Mouse (Mus musculus) kidney, embryonic 16.5 days (tissue): Measurements from ENCODE around the gene Il1rapl1. TPM values are rescaled to one million over a fixed set of nuclear protein-coding genes. Genes with fewer than 3 reads are reported as not detected.

Experiments used
- ATAC-seq: fragments of 200-750 bp; cut with Nextera tagmentation; 2 replicates; pipeline ENCODE4 v1.8.0; 2017; ENCODE audit warnings: moderate TSS enrichment; ENCODE audit not compliant: low FRiP score, low TSS enrichment
- H3K27ac ChIP-seq: fragments of 300-500 bp; sonication (generic); 2 replicates; pipeline ENCODE4 v1.5.1; 2014; ENCODE audit warnings: low read length
- H3K27me3 ChIP-seq: fragments of 300-500 bp; sonication (generic); 2 replicates; pipeline ENCODE4 v1.6.1; 2014; ENCODE audit warnings: low read length, control low read depth, mixed read lengths; ENCODE audit not compliant: insufficient read depth
- H3K36me3 ChIP-seq: fragments of 300-500 bp; sonication (generic); 2 replicates; pipeline ENCODE4 v1.6.1; 2014; ENCODE audit warnings: low read length, control low read depth, mixed read lengths; ENCODE audit not compliant: insufficient read depth
- H3K4me1 ChIP-seq: fragments of 300-500 bp; sonication (generic); 2 replicates; pipeline ENCODE4 v1.6.1; 2014; ENCODE audit warnings: low read length, control low read depth, mixed read lengths; ENCODE audit not compliant: insufficient read depth
- H3K4me2 ChIP-seq: fragments of 300-500 bp; sonication (generic); replicated peaks from 2 replicates; pipeline ENCODE4 v1.6.1; 2014; ENCODE audit warnings: low read depth, low read length
- H3K4me3 ChIP-seq: fragments of 300-500 bp; sonication (generic); 2 replicates; pipeline ENCODE4 v1.5.1; 2014; ENCODE audit warnings: mild to moderate bottlenecking, low read length
- H3K9ac ChIP-seq: fragments of 300-500 bp; sonication (generic); replicated peaks from 2 replicates; pipeline ENCODE4 v1.6.1; 2014; ENCODE audit warnings: low read length
- H3K9me3 ChIP-seq: fragments of 300-500 bp; sonication (generic); 2 replicates; pipeline ENCODE4 v1.6.1; 2016; ENCODE audit warnings: low read length, control low read depth
- WGBS: fragments of 180-500 bp; shearing (Covaris S2); extraction: QIAGEN DNeasy Blood & Tissue Kit; methylation state at CpG from one replicate; pipeline ENCODE4 v1.1.7; 2014; 5-methylcytosine and 5-hydroxymethylcytosine counted together
- polyA plus RNA-seq: library from polyadenylated mRNA; unstranded; fragments of >200 nt; fragmentation: Nextera tagmentation; extraction: Ambion mirVana; gene quantifications from 2 replicates; pipeline ENCODE4 v1.2.1, GENCODE M21; 2015

Il1rapl1 gene
- polyA plus RNA-seq: 0.31 and 0.58 TPM in 2 replicates

DNA sequence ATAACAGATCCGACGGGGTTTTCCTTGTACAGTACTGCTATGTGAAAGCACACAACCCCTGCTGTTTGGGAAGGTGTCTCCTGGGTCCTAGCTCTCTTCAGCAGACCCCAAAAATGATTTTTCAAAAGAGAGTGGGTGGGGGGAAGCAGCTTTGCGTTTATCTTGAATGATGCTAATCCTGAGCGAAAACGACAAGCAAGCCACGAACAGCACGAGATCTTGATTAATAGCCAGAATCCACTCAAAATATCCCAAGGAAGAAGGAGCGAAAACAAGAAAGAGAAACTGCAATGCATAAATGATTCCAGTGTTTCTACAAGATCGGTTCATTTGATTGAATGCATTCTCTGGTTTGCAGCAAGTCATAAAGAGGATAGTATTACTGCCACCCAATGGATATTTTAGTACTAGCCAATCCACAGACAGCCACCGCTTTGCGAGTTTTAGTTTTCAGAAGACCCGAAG, at the start of gene Il1rapl1:
Gene Il1rapl1, minus strand, starts transcription at position 37 of the 465 bp plus-strand sequence.
- Histone ChIP-seq H3K4me2 (peak within 1 kb of the TSS; percentile 43), H3K4me1 (no peaks in the 10 kb centered on the region), H3K9ac (peak within 1 kb of the TSS; percentile 15; the same call in 1 of the 2 replicates), H3K36me3 (no peaks in the 10 kb centered on the region), H3K4me3 (peak within 1 kb of the TSS; percentile 45), H3K27me3 (peaks cover 3% of the 10 kb centered on the region; the same call in 1 of the 2 replicates), H3K9me3 (no peaks in the 10 kb centered on the region), H3K27ac (no peak within 1 kb of the TSS)
- ATAC-seq: peak; percentile 51; the same call in 1 of the 2 replicates
- 31% methylated on average over 12 of the region's 12 CpGs for WGBS

DNA sequence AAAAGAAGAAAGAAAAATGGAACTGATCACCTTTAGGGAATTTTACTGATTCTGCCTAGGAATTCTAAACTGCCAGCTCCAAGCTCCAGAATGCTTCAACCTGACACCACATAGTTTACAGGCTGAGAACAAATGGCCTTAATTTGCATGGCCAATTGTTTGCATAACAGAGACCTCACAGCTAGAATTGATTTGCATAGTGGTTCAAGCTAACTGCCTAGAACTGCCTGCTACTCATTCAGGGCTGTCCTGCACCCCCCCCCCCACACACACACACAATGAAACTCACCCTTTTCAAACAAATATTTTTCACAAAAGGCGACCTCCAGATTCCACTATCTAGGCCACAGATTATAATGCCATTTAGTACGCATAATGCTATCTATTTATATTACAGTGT, 42.6 kb upstream of the Il1rapl1 start:
- H3K4me1 ChIP-seq: no peaks in the 10 kb centered on the region
- H3K36me3 ChIP-seq: no peaks in the 10 kb centered on the region
- H3K4me2 ChIP-seq: no peak overlapping the region
- no peak overlapping the region for H3K9ac ChIP-seq
- H3K4me3 ChIP-seq: no peak overlapping the region
- ATAC-seq: no peak
- H3K27ac ChIP-seq: no peak overlapping the region
- no peaks in the 10 kb centered on the region for H3K27me3 ChIP-seq
- 45% methylated on average over 2 of the region's 2 CpGs for WGBS
- H3K9me3 ChIP-seq: no peaks in the 10 kb centered on the region

DNA sequence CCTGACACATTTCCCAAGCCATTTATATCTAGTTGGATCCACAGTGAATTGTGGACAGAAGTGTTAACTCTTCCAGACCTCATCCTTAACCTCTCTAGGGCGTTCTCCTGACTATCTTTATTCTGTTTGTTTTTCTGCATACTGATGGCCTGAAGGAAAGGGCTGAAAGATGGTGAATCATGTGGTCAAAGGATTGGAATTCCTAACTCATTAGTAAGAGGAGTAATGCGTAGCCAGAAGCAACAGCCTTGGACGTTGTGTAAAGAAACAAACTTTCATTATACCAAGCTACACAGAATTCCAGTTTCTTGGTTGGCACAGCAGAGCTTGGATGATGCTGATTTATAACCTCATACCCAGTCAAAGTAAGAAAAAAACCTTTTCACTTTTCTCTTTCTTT, 10.2 kb upstream of the Il1rapl1 start:
- Histone ChIP-seq H3K27me3 (no peaks in the 10 kb centered on the region), H3K27ac (no peak overlapping the region), H3K4me1 (no peaks in the 10 kb centered on the region), H3K9me3 (no peaks in the 10 kb centered on the region), H3K36me3 (no peaks in the 10 kb centered on the region), H3K4me3 (no peak overlapping the region), H3K9ac (no peak overlapping the region), H3K4me2 (no peak overlapping the region)
- no peak for ATAC-seq
- 61% methylated on average over 3 of the region's 3 CpGs for WGBS

DNA sequence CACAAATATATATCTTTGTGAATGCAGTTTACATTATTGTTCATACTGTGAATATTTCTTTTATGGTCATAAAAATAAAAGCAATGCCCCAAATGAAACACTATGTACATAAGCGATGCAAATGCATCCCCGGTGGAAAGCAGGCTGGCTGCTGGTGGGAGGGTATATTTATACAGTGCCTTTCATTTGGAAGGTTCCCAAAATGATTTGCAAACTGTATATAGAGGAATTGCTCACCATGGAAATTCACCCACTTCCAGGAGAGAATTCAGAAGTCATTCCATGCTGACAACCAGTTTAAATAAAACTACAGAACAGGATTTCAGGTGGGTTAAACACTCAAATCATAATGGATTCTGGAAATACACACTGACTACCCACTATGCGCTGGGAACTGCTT, 4.6 kb upstream of the Il1rapl1 start:
- Histone ChIP-seq H3K9me3 (no peaks in the 10 kb centered on the region), H3K27me3 (peaks cover 3% of the 10 kb centered on the region; the same call in 1 of the 2 replicates), H3K4me2 (no peak overlapping the region), H3K27ac (no peak overlapping the region), H3K4me3 (no peak overlapping the region), H3K4me1 (no peaks in the 10 kb centered on the region), H3K36me3 (no peaks in the 10 kb centered on the region), H3K9ac (no peak overlapping the region)
- 76% methylated on average over 3 of the region's 3 CpGs for WGBS
- no peak for ATAC-seq

DNA sequence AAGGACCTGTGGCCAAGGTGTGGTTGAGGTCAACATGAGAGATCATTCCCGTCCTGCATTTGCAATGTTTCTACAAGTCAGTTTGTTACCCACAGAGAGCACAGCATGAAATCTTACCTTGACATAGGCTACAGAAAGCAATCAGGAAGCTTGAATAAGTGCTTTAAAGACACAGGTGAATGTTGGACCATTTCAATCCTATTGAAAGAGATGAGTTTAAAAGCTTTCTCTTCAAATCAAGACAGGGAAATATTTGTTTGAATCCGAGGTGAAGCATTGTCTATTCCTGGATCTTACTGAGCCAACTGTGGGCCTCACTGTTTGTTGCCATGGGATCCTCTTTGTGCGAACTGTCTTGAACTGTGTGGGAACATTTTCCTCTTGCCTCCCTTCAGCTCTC, 2.4 kb upstream of the Il1rapl1 start:
- no peak overlapping the region for H3K4me3 ChIP-seq
- WGBS: 65% methylated on average over 3 of the region's 3 CpGs
- peaks cover 3% of the 10 kb centered on the region; the same call in 1 of the 2 replicates for H3K27me3 ChIP-seq
- H3K9me3 ChIP-seq: no peaks in the 10 kb centered on the region
- no peaks in the 10 kb centered on the region for H3K36me3 ChIP-seq
- H3K27ac ChIP-seq: no peak overlapping the region
- no peak overlapping the region for H3K4me2 ChIP-seq
- H3K9ac ChIP-seq: no peak overlapping the region
- no peak for ATAC-seq
- H3K4me1 ChIP-seq: no peaks in the 10 kb centered on the region

DNA sequence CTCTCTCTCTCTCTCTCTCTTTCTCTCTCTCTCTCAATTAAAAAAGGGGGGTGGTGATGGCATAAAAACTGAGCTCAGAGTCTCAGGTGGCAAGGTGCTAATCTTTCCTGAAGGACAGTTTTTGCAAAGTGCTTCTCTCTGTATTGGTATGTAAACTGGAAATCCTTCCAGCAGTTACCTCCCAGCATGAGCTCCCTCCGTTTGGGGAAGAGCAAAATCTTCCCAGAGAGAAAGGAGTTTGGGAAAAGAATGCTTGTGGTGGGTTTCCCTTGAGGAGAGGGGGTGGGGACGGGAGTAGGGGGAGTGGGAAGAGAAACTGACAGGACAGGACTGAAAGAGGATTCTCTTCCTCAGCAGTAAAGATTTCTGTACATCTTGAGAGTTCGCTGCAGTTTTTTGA, 881 bp upstream of the Il1rapl1 start:
- Histone ChIP-seq H3K36me3 (no peaks in the 10 kb centered on the region), H3K4me2 (peak overlapping the region; percentile 43), H3K4me3 (peak overlapping the region; percentile 45), H3K4me1 (no peaks in the 10 kb centered on the region), H3K27me3 (peaks cover 3% of the 10 kb centered on the region; the same call in 1 of the 2 replicates), H3K9me3 (no peaks in the 10 kb centered on the region), H3K27ac (no peak overlapping the region), H3K9ac (no peak overlapping the region)
- no peak for ATAC-seq
- WGBS: 15% methylated on average over 3 of the region's 3 CpGs

DNA sequence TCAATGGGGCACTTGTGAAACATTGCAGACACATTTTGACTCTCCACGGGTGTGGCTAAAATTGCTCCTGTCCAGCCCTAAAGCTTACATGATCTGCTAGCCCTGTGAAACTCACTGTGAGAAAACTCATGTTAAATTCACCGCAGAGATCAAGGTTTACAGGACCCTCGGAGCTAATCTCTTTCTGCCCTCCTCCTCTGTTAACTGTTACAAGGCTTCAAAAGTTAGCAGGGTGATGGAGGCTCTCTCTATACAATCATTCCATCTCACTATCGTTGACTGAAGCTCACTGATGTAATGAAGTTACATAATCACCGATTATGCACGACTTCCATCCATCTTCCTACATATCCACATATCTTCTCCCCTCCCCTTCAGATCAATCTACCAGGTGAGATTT, 1.9 kb downstream of the Il1rapl1 start:
- Histone ChIP-seq H3K27ac (no peak overlapping the region), H3K9me3 (no peaks in the 10 kb centered on the region), H3K9ac (no peak overlapping the region), H3K4me1 (no peaks in the 10 kb centered on the region), H3K4me2 (0 out of 2 replicates have a peak overlapping the region, but pooled peaks have one; percentile 1), H3K4me3 (no peak overlapping the region), H3K27me3 (peaks cover 3% of the 10 kb centered on the region; the same call in 1 of the 2 replicates), H3K36me3 (no peaks in the 10 kb centered on the region)
- no peak for ATAC-seq
- 71% methylated on average over 6 of the region's 6 CpGs for WGBS

DNA sequence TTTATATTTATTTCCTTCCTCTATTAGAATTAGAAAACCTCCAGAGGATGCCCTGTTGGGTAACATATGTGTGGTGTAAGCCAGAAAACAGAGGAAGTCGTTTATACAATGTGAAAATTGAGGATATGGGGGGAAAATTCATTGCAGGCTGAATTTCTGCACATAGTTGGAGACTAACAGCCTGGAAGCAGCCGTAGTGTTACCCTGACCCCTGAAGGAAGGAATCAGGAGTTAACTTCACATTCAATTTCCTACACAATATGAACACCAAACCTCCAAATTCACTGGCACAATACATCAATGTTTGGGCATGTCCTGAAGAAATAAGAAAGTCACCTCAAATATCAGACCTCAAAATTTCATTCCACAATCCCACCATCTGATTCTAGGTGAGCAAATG, 3.2 kb downstream of the Il1rapl1 start:
- Histone ChIP-seq H3K27me3 (peaks cover 3% of the 10 kb centered on the region; the same call in 1 of the 2 replicates), H3K4me3 (no peak overlapping the region), H3K9ac (no peak overlapping the region), H3K27ac (no peak overlapping the region), H3K9me3 (no peaks in the 10 kb centered on the region), H3K36me3 (no peaks in the 10 kb centered on the region), H3K4me2 (no peak overlapping the region), H3K4me1 (no peaks in the 10 kb centered on the region)
- no peak for ATAC-seq
- WGBS: 24% methylated on average over 2 of the region's 2 CpGs

DNA sequence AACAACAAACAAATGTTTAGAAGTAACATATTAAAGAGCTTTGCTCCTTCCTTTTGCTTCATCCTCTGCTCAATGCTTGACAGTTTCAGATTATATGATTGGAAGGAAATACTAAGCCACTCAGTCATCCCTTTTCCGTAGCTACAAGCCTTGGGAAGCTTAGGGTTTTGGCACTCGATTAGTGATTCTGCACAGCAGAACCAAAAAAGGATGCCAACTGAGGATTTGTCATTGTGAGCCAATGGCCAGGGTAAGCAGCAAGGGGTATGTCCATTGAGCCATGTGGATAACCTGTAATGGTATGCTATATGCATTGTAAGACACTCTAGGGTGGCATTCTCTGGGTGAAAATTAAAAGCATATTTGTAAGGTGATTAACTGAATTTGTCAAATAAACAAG, 5.7 kb downstream of the Il1rapl1 start:
- WGBS: 81% methylated on average over 2 of the region's 2 CpGs
- Histone ChIP-seq H3K4me1 (no peaks in the 10 kb centered on the region), H3K4me2 (no peak overlapping the region), H3K9ac (no peak overlapping the region), H3K36me3 (no peaks in the 10 kb centered on the region), H3K4me3 (no peak overlapping the region), H3K9me3 (no peaks in the 10 kb centered on the region), H3K27me3 (no peaks in the 10 kb centered on the region; the same call in 1 of the 2 replicates), H3K27ac (no peak overlapping the region)
- ATAC-seq: no peak

DNA sequence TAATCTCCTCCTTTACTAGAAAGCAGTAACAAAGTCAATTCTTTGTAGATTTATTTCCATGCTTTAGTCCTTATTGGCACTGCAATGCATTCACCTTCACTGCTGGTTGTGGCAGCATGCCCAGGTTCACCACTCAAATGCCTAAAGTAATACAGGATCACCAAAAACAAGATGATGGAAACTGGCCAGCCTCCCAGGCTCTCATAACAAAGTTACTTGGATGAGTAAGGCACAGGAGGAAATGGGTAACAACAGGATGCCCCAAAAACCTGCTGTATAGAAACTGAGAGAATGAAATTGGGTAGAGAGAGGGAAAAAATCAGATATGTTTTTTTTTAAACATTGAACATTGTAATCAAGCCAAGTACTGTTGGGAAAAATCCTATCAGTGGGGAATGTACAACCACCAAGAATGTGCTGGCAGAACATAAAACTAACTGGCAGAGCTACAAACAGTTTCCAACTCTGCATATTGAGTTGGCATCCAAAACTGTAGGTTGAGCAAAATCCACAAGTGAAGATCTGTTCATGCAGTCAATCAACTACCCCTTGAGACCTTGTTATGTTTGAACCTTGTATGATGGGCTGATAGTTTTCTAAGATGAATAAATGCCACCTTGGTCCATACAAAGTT, 21.4 kb downstream of the Il1rapl1 start:
- Histone ChIP-seq H3K4me2 (no peak overlapping the region), H3K27me3 (no peaks in the 10 kb centered on the region), H3K9me3 (no peaks in the 10 kb centered on the region), H3K9ac (no peak overlapping the region), H3K4me1 (no peaks in the 10 kb centered on the region), H3K4me3 (no peak overlapping the region), H3K36me3 (no peaks in the 10 kb centered on the region), H3K27ac (no peak overlapping the region)
- ATAC-seq: no peak
